Mouse (Mus musculus): Measurements from ENCODE around the gene Sept6.
A peak's percentile ranks its signal among the peaks of the same experiment; 100 is the strongest.

The Sept6 gene

GRCm38 (mm10) chrX:36863766-36864608, 127.6 kb downstream of the Sept6 start:
- DNase-seq = peak; percentile 86 to 91
